Mouse (Mus musculus) spleen, adult 18-20 months (tissue): ENCODE measurements around the gene Cadm3.

Source experiments
- DNase-seq, 2 experiments: peaks; one replicate each; pipeline ENCODE4 v3.0.0; 2022; ENCODE audit warnings: mixed read lengths in 2 of 2

Gene Cadm3

DNA sequence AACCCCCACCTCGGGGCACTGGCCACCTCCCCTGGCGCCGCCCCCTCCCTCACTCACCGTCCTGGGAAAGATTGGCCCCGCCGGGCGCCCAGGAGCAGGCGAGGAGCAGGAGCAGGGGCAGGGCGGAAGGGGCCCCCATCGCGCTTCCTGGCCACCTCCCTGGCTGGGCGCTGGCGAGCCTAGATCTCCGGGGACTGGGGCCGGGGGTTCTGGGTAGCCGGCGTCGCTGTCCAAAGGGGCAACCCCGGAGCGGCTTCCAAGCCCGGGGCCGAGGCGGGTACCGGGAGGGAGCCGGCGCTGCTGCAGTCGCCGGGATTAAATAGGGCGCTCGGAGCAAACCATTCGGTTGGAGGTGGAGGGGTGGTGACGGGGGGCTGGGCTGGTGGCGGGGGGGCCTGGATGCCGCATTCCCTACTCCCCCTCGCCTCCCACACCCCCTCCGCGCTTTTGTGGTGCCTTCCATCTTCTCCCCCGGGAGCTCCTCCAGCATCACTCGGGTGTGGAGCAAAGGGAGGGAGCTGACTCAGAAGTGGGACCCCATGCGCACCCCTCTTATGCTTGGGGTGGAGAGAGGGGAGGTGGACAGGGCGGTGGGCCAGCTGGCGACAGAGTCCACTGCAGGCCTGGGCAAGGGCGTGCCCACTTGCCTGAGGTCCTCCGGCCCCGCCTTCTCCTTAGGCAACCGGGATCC lies at the start of gene Cadm3:
Cadm3 (minus strand) TSS at position 340 of the 691 bp plus-strand sequence.
- DNase-seq, result no peak

DNA sequence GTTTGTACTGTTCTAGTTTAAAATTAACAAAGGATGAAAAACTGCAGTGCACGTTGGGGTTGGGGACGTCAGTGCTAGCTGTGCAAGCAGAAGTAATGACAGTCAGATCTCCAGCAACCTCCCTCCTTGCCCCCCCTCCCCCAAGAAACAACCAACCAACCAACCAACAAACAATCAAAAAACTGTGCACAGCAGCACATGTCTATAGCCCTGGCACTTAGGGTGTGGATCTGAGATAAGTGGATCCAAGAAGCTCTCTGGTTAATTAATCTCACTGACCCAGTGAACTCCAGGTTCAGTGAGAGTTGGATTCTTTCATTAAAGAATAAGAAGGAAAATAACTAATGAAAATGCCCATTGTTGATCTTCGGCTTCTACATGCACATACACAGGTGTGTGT lies 47.1 kb upstream of the Cadm3 start:
- no peak for DNase-seq

DNA sequence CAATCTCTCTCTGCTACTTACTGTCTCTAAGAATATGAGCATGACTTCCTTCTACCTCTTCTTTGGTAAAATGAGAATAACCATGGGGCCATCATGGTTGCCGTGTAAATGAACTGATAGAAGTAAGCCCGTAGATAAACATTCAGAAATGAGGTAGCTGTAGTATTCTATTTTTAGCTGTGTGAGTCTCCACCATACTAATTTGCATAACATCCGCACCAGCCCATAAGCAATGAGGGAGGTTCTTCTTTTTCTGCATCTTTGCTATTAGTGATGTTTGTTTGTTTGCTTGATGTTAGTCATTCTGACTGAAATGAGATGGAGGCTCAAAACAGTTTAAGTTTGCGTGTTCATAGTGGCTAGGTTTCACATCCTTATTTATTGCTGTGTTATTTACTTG lies 44.4 kb upstream of the Cadm3 start:
- DNase-seq, result no peak

DNA sequence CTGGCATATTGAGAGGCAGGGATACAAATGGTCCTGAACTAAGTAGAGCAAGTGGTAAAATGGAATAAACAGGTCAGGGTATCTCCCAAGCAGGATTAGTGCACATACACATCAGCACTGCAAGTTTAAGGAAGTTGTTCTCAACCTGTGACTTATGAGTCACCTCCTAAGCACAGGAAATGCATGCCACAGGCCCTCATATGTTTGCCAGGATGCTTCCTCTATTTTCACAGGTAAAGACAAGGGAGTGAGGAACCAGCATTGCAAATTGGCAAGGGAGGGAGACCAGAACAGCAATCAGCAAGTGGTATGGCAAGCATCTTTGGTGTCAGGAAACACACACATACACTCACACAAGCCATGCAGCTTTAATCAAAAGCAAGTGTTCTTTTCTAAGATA lies 41.6 kb upstream of the Cadm3 start:
- DNase-seq, result no peak

DNA sequence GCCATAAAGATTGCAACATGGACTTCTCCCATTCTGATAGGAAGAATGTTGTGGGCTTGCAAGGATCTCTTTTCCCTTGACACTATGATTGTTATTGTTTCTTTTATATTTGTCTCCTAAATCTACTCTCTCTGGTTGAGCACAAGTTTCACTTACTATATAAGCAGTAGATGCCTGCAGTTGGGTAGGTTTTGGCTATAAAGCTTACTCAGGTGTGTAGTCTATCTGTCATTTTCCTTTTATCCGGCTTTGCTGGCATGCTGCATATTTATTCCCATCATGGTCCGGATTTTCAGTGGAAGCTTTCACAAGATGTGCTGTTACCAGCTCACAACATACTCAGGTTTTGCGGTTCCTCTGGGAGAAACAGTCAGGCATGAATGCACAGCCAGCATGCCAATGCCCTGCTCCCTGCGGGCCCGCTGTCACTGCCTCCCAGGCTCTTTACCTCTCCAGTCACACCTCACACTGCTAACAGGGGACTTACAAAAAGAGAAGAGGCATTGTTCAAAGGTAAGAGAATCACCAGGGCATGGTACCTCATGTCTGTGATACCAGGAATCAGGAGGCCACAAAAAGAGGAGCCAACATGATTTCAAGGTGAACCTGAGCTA lies 37.3 kb upstream of the Cadm3 start:
- no peak for DNase-seq

DNA sequence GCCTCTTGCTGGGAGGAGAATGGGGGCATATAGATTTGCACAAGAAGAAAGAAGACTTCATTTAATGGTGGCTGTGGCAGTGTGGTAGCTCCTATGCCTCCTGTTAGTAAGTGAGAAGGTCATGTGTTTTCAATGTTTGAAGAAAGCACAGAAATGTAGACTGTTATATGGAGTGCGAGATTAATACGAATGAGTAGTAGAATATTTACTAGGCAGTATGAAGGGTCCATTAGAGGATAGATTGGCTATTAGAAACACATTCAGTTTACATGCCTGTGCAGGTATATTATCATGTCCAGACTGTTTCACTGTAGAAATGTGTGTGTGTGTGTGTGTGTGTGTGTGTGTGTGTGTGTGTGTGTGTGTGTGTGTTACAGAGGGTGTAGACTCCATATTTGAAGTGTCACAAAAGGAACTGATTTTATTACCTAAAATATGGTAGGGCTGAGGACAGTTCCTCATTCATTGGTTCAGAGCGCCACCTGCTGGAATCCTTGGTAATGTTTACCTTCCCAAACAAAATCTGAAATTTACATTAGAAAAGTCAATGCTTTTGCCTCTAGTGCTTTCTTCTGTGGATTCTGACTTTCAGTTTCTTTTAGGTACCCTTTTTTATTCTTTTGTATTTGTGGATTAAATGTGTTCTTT lies 31.0 kb upstream of the Cadm3 start:
- peak; percentile 10 to 79 for DNase-seq

DNA sequence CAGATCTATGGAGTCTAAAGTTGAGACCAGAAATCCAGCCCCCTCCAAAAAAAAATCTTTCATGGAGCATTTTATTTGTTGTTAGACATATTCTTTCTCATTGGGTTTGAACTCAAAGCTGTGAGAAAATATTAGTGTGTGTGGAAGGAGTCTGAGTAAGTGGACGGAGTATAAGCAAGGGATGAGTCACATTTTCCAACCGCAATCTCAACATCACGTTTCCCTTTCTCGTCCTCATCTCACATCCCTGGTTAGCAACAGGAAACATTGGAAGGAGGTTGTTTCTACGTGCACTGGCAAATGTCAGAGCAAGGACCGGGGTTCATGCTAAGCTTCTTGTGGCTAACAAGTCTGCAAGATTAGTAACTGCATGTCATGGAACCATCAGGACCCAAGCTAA lies 24.3 kb upstream of the Cadm3 start:
- DNase-seq, result no peak

DNA sequence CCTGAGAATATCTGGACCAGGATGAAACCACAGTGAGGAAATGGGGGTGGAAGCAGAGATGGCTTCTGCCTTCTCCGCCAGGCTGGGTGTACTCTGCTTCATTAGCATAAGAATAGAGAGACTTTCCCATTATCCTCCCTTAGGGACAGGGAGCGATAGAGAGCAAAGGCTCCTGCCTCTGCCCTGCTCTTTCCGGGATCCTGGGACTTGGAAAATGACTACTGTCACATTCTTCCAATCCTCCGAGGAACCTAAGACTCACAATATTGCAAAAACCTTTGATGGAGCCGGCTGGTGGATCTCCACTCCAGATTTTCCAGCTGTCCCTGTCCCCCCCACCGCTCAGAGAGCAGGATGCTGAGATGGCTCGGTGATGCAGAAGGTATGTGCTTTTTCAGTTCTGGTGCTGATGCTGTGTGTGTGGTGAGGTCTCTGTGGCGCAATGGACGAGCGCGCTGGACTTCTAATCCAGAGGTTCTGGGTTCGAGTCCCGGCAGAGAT lies 22.5 kb upstream of the Cadm3 start:
- DNase-seq, result no peak

DNA sequence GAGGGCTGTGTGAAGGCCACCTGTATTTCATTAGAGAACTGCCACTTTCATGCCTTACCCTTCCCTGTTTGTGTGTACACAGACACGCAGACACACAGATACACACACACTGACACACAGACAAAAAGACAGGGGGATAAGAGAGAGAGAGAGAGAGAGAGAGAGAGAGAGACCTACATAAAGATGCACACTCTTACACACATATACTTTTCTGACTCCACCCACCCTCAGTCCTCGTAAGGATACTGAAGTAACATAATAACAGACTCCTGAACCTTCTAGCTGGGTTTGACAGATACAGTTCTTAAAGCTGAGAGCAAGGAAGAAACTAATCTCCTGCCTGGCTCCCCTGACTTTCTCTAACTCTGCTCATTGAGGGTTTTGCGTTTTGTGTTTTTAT lies 21.9 kb upstream of the Cadm3 start:
- no peak for DNase-seq

DNA sequence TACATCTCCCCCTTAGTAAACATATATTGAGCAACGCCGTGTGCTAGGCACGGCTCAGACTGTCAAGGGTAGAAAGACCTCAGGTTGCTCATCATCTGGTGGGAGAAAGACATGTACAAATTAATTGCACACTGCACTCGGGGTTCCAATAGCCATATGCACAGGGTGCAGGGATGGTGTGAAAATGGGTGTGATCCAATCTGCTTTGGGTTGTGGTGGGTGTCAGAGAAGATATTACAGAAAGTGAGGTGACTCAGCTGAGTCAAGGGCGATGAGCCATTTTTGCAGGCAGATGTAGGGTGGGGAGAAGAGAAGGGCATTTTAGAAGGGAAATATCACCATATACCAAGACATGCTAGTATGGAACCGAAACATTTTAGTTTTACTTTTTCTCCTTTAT lies 13.9 kb upstream of the Cadm3 start:
- DNase-seq, result no peak

DNA sequence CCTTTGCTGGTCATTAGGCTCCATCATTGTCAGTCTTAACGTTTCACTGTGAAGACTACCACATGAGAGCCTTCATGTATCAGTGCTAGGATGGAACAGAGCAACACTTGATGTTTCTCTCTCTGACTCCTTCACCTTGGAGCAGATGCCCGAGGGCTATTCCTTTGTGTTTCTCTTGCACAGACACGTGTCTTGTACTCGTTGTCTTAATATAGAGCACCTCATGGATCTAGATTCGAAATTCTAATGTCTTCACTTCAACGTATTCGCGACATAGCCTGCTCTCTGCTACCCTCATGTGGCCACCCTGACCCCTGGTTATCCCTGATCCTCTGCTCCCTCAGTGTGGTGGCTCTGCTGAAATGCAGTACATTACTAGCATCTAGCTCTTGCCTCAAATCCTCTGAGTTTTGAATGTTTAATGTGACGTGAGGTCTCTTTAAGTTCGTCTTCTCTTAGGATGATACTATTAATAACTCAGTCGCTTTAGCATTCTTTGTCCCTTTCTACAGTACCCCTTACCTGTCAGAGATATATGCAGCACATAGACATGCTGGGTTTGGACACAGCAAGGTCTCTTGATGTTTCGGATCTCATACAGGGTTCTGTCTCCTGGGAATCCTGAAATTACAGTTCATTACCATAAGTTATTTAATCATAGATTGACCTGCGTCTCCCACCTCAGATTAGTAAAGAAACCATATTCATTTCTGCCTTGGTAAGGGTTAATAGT lies 10.1 kb upstream of the Cadm3 start:
- peak in 1 of 2 experiments; percentile 47 for DNase-seq

DNA sequence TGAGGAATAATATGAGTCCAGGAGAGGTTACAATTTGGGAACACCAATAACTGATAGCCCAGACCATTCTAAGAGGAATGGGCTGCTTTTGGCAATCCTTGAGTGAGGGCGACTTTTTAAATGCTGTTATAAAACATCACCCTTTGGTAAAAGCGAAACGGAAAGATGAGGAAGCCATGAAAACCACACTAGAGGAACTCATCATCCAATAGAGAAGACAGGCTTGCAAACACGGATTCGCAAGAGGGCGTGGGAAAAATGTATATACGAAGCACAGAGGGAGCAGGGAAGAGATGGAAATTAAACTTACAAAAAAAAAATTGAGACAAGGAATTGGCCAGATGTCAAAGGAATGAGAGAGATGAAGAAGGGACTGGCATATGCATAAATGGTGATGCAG lies 6.5 kb upstream of the Cadm3 start:
- no peak for DNase-seq

DNA sequence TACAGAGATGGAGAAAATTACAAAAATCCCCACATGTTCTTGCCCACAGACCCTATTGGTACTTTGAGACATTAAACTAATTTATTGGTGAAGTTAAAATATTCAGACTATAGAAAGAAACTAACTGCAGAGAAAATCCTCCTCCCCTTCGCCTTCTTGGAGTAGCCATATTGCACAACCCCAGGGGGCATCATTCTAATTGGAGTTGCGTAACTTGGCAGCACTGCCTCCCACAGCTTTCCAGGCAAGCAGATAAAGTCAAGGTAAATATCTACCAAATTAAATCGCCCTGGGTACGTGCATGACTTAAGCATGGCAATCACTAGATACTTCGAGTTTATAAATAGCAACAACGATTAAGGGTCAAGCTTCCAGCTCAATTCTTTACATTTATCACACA lies 4.1 kb upstream of the Cadm3 start:
- no peak for DNase-seq

DNA sequence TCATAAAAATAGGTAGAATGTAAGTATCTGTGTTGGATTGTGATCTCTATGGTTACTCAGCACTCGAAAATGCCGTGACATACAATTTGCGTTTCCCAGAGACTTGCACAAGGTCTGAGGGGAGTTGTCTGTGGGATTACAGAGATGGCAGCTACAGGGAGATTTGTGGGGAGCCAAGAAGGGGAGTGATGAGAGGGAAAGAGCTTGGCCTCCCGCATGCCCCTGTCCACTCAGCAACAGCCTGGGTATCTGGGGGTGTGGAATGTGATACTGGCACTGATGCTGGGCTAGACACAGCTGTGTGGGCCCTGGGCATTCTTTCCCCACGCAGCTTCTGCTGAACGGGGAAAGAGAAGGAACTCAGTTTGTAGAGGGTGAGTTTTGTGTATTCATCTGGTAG lies 3.0 kb upstream of the Cadm3 start:
- DNase-seq, result no peak

DNA sequence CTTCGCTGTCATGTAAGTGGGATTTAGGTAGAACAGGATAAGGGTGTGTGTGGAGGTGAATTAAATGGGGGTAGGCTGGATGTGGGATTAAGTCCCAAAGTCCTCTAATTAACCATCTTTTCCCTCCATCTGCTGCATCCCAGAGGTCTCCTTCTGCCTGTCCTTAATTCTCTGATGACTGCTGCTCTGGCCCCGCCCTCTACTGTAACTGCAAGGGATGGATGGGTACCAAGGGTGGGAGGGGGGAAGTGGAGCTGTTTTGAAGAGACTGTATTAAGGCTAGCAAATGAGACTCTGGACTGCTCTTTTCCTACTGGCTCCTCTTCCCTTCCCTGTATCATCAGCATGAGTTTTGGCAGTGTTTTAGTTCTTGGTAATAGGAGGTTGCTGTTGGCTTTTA lies 2.1 kb upstream of the Cadm3 start:
- DNase-seq, result no peak

DNA sequence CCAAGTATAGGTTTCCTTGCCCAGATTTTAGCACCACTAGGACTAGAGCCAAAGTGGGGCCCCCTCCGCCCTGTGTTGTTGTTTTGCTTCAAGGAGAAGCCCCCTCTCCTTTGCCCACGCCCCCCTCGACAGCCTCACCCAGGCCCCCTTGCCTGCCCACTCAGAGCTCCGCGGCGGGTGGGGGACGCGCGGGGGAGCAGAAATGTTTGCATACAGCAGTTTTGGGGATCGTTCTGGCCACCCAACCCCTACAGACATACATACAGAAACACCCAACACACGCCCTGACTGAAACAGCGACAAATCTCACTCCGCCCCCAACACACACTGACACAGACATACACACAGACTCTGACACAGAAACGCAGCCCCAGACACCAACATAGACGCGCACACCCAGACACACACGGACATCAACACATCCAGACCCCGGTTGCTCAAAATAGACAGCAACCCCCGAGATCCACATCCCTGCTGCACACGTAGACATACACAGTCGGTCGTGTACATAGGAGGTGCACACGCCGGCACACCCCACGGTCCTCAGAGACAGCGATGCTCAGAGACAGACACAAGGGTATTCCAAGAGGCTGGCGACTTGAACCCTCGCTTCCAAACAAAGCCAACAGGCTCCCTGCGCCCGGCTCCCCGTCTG lies 667 bp downstream of the Cadm3 start:
- no peak for DNase-seq

DNA sequence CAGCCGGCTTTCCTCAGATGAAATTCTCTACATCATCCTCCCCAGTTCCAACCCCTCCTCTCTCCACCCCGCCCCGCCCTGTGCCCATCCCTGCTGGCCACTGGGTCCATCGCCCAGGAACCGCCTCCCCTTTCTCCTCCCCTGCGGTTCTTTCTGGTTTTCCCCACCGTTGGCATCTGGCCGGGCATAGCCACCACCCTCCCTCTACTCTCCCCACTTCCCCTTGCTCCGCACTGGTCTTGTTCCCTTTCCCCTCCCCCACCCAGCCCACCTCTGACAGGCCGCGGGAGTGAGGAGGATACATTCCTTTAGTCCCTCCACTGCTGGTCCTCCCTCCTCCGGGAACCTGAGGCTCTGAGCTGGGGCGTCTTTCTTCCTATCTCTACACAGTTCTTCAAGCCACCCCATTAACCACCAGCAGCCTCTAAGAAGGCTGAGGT lies 1.5 kb downstream of the Cadm3 start:
- DNase-seq, result no peak

DNA sequence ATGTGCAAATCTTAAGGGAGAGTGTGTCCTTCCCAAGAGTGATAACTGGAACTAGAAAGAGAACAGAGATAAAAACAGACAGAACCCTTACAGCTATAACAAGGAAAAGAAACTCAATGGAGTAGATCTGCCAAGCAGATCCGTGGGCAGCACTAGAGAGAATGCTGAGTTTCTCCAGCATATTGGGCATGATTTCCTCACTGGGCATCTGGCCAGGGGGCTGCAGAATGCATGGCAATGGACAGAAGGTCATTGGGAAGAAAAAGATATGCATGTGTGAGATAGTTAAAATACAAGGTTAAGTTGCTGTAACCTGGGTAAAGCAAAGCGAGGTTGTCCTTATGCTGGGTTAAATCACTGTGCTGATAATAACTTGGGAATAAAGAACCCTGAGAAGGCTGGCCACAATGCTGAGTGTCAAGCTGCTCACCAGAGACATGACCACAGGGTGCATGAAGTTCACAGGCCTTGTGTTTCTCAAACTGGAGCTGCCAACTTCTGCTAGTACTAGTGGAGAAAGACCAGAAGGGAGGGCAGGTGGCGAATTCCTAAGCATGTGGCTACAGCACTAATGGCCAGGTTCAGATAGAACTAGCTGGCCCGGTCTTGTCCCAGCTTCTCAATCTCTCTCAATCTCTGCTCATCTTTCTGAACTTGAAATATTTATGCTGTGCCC lies 3.2 kb downstream of the Cadm3 start:
- DNase-seq, result no peak

DNA sequence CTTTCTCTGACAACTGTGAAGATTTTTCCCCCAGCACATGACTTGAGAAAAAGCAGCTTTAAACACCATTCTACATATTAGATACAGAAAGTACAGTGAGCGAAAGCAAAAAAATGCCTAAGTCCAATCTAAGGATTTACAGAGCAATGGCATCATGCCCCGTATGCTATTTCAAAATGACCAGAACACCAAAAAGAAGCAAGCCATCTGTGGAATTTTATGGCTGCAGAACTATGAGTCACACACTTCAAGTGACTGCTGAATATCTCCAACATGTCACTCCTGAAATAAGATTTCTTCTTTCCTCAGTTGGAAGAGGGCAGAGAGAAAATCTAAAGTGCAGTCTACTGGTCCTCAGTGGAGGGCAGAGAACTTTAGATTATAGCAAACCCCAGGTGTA lies 4.1 kb downstream of the Cadm3 start:
- no peak for DNase-seq

DNA sequence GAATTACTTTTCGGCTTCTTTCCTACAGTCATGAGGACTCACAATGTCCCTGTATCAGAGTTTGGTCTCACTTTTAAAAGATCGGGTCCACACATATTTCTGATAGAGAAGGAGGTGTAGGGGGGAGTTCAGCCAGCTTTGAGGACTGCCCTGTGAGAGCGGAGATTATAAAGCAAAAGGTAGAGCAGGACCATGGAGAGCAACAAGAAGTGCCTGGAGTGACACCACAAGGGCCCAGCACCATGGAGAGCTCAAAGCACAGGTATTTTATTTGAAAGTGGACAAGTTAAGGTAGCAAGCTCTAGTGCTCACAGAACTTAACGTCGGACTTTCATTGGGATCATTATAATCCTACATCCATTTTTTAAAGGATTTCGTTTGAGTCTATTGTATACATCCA lies 5.8 kb downstream of the Cadm3 start:
- DNase-seq, result no peak

DNA sequence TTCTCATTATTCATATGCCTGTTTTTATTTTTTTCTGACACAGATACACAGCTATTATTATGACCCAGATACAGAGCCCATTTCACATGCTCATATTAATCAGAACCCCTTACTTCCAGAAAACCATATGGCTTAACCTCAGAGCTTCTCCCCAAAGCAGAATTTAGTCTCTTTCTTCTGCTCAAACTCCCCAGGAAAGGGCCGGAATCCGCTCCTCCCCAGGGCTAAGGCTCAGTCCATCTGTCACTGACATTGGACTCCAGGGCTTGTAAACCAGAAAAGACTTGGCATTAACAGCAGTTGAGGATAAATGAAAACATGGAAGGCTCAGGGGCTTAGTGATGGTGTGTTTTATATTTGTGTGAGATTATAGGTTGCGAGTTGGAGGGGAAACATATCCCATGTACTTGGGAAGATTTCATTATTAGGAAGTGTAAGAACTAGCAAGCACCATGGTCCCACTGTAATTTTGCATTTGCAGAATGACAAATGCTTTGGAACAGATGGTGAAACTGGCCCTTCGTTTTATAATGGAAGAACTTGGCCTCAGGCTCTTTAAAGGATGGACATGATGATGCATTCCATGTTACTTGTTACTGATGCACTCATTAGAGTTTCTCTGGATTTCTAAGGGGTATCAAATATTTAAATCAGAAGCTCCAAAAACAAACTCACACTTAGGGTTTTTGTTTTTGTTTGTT lies 7.8 kb downstream of the Cadm3 start:
- no peak for DNase-seq

DNA sequence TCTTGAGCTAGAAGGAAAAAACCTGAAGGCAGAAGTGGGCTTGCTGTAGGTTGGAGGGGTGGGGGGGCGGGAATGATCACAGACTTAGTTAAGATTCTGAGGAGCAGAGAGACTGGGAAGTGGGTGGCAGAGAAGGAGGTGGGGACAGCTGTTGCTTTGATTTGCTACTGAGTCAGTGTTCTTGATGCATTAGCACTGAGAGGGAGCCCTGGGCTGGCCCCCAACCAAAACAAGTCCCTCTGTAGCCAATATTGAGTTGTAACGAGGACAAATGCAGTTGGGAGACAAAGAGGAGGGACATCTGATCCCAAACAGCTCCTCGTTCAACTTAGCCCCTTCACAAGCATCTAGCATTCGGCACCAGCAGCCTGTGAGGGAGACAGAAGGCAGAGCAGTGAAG lies 9.7 kb downstream of the Cadm3 start:
- no peak for DNase-seq
